8 mouse cellular contexts compared by ENCODE assay signal in genomic region chr3:32708052-32708367, GRCm38 (mm10). TPM values are rescaled to one million over a fixed set of nuclear protein-coding genes. Genes with fewer than 3 reads are reported as not detected.
DNase-seq lines count a peak whose midpoint lies in the region; ATAC-seq and TF ChIP-seq lines count a peak whose summit lies in the region.

No protein-coding gene starts in this region.

- 0 out of 2 replicates have a peak overlapping the region, but pooled peaks have one; percentile 42 for H3K27ac ChIP-seq in heart, embryonic 13.5 days (replicated peaks)
- peak overlapping the region; percentile 92 for H3K27ac ChIP-seq in forebrain, embryonic 15.5 days (replicated peaks)
- no peak overlapping the region for H3K27ac ChIP-seq in liver, embryonic 15.5 days (replicated peaks)

- H3K36me3 ChIP-seq in heart, embryonic 13.5 days = peaks cover 15% of the 10 kb centered on the region
- peaks cover 31% of the 10 kb centered on the region for H3K36me3 ChIP-seq in E14TG2a.4 (ENCODE audit: insufficient read depth, low read length)
- H3K36me3 ChIP-seq in forebrain, embryonic 15.5 days = peaks cover 14% of the 10 kb centered on the region
- H3K36me3 ChIP-seq in liver, embryonic 15.5 days (replicated peaks) = peaks cover 17% of the 10 kb centered on the region

- no peaks in the 10 kb centered on the region for H3K9me3 ChIP-seq in heart, embryonic 13.5 days
- peaks cover 14% of the 10 kb centered on the region for H3K9me3 ChIP-seq in E14TG2a.4 (ENCODE audit: low read length)
- H3K9me3 ChIP-seq in forebrain, embryonic 15.5 days = no peaks in the 10 kb centered on the region
- H3K9me3 ChIP-seq in liver, embryonic 15.5 days (replicated peaks) = no peaks in the 10 kb centered on the region

- peaks cover 14% of the 10 kb centered on the region for H3K4me1 ChIP-seq in heart, embryonic 13.5 days
- H3K4me1 ChIP-seq in E14TG2a.4 (replicated peaks; ENCODE audit: low read depth, low read length) = peaks cover 63% of the 10 kb centered on the region
- H3K4me1 ChIP-seq in forebrain, embryonic 15.5 days = peaks cover 16% of the 10 kb centered on the region
- H3K4me1 ChIP-seq in liver, embryonic 15.5 days (replicated peaks) = peaks cover 20% of the 10 kb centered on the region

- peak overlapping the region; percentile 64; the same call in 1 of the 2 replicates for H3K9ac ChIP-seq in heart, embryonic 13.5 days
- H3K9ac ChIP-seq in forebrain, embryonic 15.5 days (replicated peaks) = no peak overlapping the region; the same call in 1 of the 2 replicates
- H3K9ac ChIP-seq in liver, embryonic 15.5 days = no peak overlapping the region

- H3K27me3 ChIP-seq in heart, embryonic 13.5 days (replicated peaks) = no peaks in the 10 kb centered on the region
- no peaks in the 10 kb centered on the region for H3K27me3 ChIP-seq in E14TG2a.4 (ENCODE audit: insufficient read depth, low read length)
- H3K27me3 ChIP-seq in forebrain, embryonic 15.5 days = no peaks in the 10 kb centered on the region
- H3K27me3 ChIP-seq in liver, embryonic 15.5 days = no peaks in the 10 kb centered on the region

- no peak for TF ChIP-seq CTCF in E14TG2a.4 (conservative IDR thresholded peaks at IDR 0.05; ENCODE audit: low read length)

- H3K4me3 ChIP-seq in heart, embryonic 13.5 days = peak overlapping the region; percentile 98
- H3K4me3 ChIP-seq in E14TG2a.4 (replicated peaks; ENCODE audit: low read length) = peak overlapping the region; percentile 50
- H3K4me3 ChIP-seq in forebrain, embryonic 15.5 days = peak overlapping the region; percentile 91
- peak overlapping the region; percentile 100 for H3K4me3 ChIP-seq in liver, embryonic 15.5 days (replicated peaks)

- WGBS in heart, embryonic 13.5 days = under 1% methylated on average over 4 of the region's 4 CpGs
- WGBS in forebrain, embryonic 15.5 days = 3% methylated on average over 4 of the region's 4 CpGs
- 1% methylated on average over 4 of the region's 4 CpGs for WGBS in liver, embryonic 15.5 days (ENCODE audit: insufficient replicate concordance)

- DNase-seq in heart, postnatal 4 days = no peak
- DNase-seq in ovary, postnatal 36 days (ENCODE audit: low spot score) = no peak
- DNase-seq in spleen, adult 12 weeks (ENCODE audit: low spot score) = no peak
- no peak for DNase-seq in Muller cell, postnatal 12 days (ENCODE audit: inconsistent ontology term)

- ATAC-seq in heart, embryonic 13.5 days (ENCODE audit: extremely low read depth, insufficient number of reproducible peaks, low FRiP score, low TSS enrichment) = no peak
- ATAC-seq in forebrain, embryonic 15.5 days (replicated peaks) = no peak
- no peak for ATAC-seq in liver, embryonic 15.5 days (ENCODE audit: insufficient read depth)

- H3K4me2 ChIP-seq in heart, embryonic 13.5 days = peak overlapping the region; percentile 83
- H3K4me2 ChIP-seq in forebrain, embryonic 15.5 days (replicated peaks) = peak overlapping the region; percentile 39
- H3K4me2 ChIP-seq in liver, embryonic 15.5 days = peak overlapping the region; percentile 75

RNA-seq across cellular contexts. Expression of gene Actl6a, which starts 1.9 kb away (rescaled TPM):
- polyA plus RNA-seq in heart, embryonic 13.5 days (2015; fragmentation: Nextera tagmentation; extraction: Ambion mirVana) = 102 TPM in 2 replicates
- 10 to 100 TPM; 46.6 to 54.2 TPM for total RNA-seq in heart, postnatal 4 days (2021)
- polyA plus RNA-seq in forebrain, embryonic 15.5 days (2015; fragmentation: Nextera tagmentation; extraction: Ambion mirVana) = 126 and 139 TPM in 2 replicates
- polyA plus RNA-seq in liver, embryonic 15.5 days (2015; fragmentation: Nextera tagmentation; extraction: Ambion mirVana) = 75.5 and 78.2 TPM in 2 replicates

RNA-seq across cellular contexts. Expression of gene Ndufb5, which starts 28.8 kb away (rescaled TPM):
- 490 and 549 TPM in 2 replicates for polyA plus RNA-seq in heart, embryonic 13.5 days (2015; fragmentation: Nextera tagmentation; extraction: Ambion mirVana)
- total RNA-seq in heart, postnatal 4 days (2021) = 100 to 1,000 TPM; 562 to 570 TPM
- polyA plus RNA-seq in forebrain, embryonic 15.5 days (2015; fragmentation: Nextera tagmentation; extraction: Ambion mirVana) = 287 and 299 TPM in 2 replicates
- 101 and 124 TPM in 2 replicates for polyA plus RNA-seq in liver, embryonic 15.5 days (2015; fragmentation: Nextera tagmentation; extraction: Ambion mirVana)

RNA-seq across cellular contexts. Expression of gene Mrpl47, which starts 29.4 kb away (rescaled TPM):
- polyA plus RNA-seq in heart, embryonic 13.5 days (2015; fragmentation: Nextera tagmentation; extraction: Ambion mirVana) = 27.6 and 37.8 TPM in 2 replicates
- 10 to 100 TPM; 36.9 to 45.3 TPM for total RNA-seq in heart, postnatal 4 days (2021)
- polyA plus RNA-seq in forebrain, embryonic 15.5 days (2015; fragmentation: Nextera tagmentation; extraction: Ambion mirVana) = 36.6 and 38.1 TPM in 2 replicates
- 12.6 and 15.2 TPM in 2 replicates for polyA plus RNA-seq in liver, embryonic 15.5 days (2015; fragmentation: Nextera tagmentation; extraction: Ambion mirVana)

Comparison
In these comparisons a context has a peak if more than half of its experiments do, and no peak if none do; other contexts are left out.
1. H3K4me3 ChIP-seq: peak in every context shown above with its lines; median percentile 100 in liver, embryonic 15.5 days; 98 in heart, embryonic 13.5 days; 91 in forebrain, embryonic 15.5 days; 50 in E14TG2a.4.